Comparison of ENCODE assay signal across 8 mouse cellular contexts in genomic region chr2:19909900-19910780, GRCm38 (mm10). TPM values are rescaled to one million over a fixed set of nuclear protein-coding genes. Genes with fewer than 3 reads are reported as not detected.
A peak's percentile ranks its signal among the peaks of the same experiment; 100 is the strongest.
DNase-seq lines count a peak whose midpoint lies in the region; ATAC-seq and TF ChIP-seq lines count a peak whose summit lies in the region.

No protein-coding gene starts in this region.

- peaks cover 50% of the 10 kb centered on the region for H3K27me3 ChIP-seq in heart, embryonic 13.5 days (replicated peaks)
- peaks cover 8% of the 10 kb centered on the region for H3K27me3 ChIP-seq in Patski

- POLR2A ChIA-PET in Patski (lab: Charles Lee), result no interaction called here

- H3K9ac ChIP-seq in heart, embryonic 13.5 days, result peak overlapping the region; percentile 52; the same call in 1 of the 2 replicates

- TF ChIP-seq CTCF in Patski (IDR thresholded peaks at IDR 0.05), result no peak

- CTCF ChIA-PET in Patski (lab: Charles Lee), result interaction anchor here (1.0 to 1.7 kb wide), 3 partner anchors 113 to 151 kb away, joined by 3 to 4 read pairs (median 3); no protein-coding TSS in a partner anchor

- no peaks in the 10 kb centered on the region for H3K9me3 ChIP-seq in heart, embryonic 13.5 days

- H3K27ac ChIP-seq in heart, embryonic 13.5 days (replicated peaks), result no peak overlapping the region

- no peak for ATAC-seq in heart, embryonic 13.5 days (ENCODE audit: extremely low read depth, insufficient number of reproducible peaks, low FRiP score, low TSS enrichment)
- ATAC-seq in Patski, result peak; percentile 44
- no peak for ATAC-seq in megakaryocyte progenitor cell, adult 5-6 weeks (replicated peaks; ENCODE audit: poor library complexity)

- no peak for DNase-seq in heart, adult 11 months
- no peak for DNase-seq in Patski (ENCODE audit: low read depth, low spot score)
- peak; percentile 39 to 71 for DNase-seq in frontal cortex, adult 2 months (ENCODE audit: extremely low spot score in 1 of 2, low spot score in 1 of 2)
- DNase-seq in left cerebral cortex, postnatal 36 days (ENCODE audit: low spot score in 2 of 2), result peak; percentile 61 to 79
- peak; percentile 50 to 54 for DNase-seq in right cerebral cortex, postnatal 10 days (ENCODE audit: low spot score in 2 of 2)
- DNase-seq in spleen, postnatal 4 days (ENCODE audit: low spot score in 2 of 2), result no peak

- peaks cover 16% of the 10 kb centered on the region for H3K4me1 ChIP-seq in heart, embryonic 13.5 days

- in situ Hi-C loops in Patski (cut with MboI; ENCODE audit: low pct_unique_long_range_greater_than_20kb), result loop anchor here (10.0 to 25.0 kb wide), 2 partner anchors 155 to 498 kb away; no protein-coding TSS in a partner anchor

- H3K4me2 ChIP-seq in heart, embryonic 13.5 days, result peak overlapping the region; percentile 88

- 2% methylated on average over 30 of the region's 31 CpGs for WGBS in heart, embryonic 13.5 days

- no peaks in the 10 kb centered on the region for H3K36me3 ChIP-seq in heart, embryonic 13.5 days

- peak overlapping the region; percentile 57 for H3K4me3 ChIP-seq in heart, embryonic 13.5 days

- intact Hi-C loops in left cerebral cortex, postnatal 36 days (cut with DNase I), result loop anchor here (2.0 to 10.0 kb wide), 3 partner anchors 73 to 205 kb away; no protein-coding TSS in a partner anchor

RNA-seq across cellular contexts. Expression of gene Etl4, which starts 0.6 kb away (rescaled TPM):
- polyA plus RNA-seq in heart, embryonic 13.5 days (2015; fragmentation: Nextera tagmentation; extraction: Ambion mirVana), result 7.5 and 8.4 TPM in 2 replicates
- polyA plus RNA-seq in Patski (2021), result 77.7 TPM
- polyA plus RNA-seq in frontal cortex, adult 2 months (2012; rRNA removed), result 79.3 and 83.4 TPM in 2 replicates
- 100 to 1,000 TPM; 138 to 153 TPM for total RNA-seq in left cerebral cortex, postnatal 36 days (2021)
- total RNA-seq in megakaryocyte progenitor cell, adult 5-6 weeks (2015), result 0.30 and 0.54 TPM in 2 replicates
- 0.47 TPM in 1 of 2 replicates, not detected in the other for total RNA-seq in megakaryocyte progenitor cell, adult 5-6 weeks (2017)

Comparison
In these comparisons a context has a peak if more than half of its experiments do, and no peak if none do; other contexts are left out.
1. DNase-seq: peak in frontal cortex, adult 2 months (2 of 2), left cerebral cortex, postnatal 36 days (2 of 2) and right cerebral cortex, postnatal 10 days (2 of 2); none in heart, adult 11 months (single experiment), Patski (single experiment) and spleen, postnatal 4 days (0 of 2).